Mouse (Mus musculus) hematopoietic stem cell, adult 5-6 weeks (primary cell): ENCODE measurements at regions not wholly inside any gene's neighbourhood (a gene's known extent, or its start where the extent isn't known, plus 50 kb on each side); places are given as distances from the start of the nearest gene placed in this dataset.
A peak's percentile ranks its signal among the peaks of the same experiment; 100 is the strongest.

Experiments used
- ATAC-seq, 2 experiments: fragments of 125-278 bp in 1 of 2; replicated peaks in 1 of 2; 2 replicates each; pipeline ENCODE4 v1.8.0; 2016 to 2017; ENCODE audit warnings: inconsistent platforms in 2 of 2, mild to moderate bottlenecking in 2 of 2, moderate number of reproducible peaks in 2 of 2, low read depth in 1 of 2, moderate TSS enrichment in 1 of 2; ENCODE audit not compliant: low FRiP score in 2 of 2, poor library complexity in 2 of 2, severe bottlenecking in 2 of 2, insufficient read depth in 1 of 2, low TSS enrichment in 1 of 2

DNA sequence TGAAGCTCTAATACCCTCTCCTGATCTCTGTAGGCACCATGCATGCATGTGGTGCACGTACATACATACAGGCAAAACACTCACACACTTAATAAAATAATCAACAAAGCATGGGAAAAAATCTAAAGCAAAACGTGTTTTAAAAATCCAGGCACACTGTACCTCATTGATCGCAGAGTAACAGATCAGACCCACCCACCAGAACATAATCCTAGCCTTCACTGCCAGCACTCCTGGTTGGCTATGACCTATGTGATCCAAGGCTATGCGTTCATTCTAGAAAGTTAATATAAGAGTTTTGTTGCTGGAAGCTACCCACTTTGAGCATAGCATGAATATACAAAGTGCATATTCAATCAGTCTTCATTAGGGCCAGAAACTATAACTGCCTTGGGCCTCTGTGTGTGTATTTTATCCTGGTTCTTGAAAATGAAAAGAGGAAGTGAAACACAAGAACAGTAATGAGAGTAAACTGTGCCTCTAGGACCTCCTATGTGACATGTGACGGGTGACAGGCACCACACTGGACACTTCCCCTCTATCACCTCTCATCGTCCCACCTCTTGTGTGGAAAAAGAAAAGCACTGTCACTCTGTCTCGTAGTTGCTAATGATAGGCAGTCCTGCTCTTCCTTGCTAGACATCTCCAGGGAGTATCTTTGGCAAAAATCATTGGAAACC lies 297.9 kb downstream of the Ipo11 start:
- ATAC-seq = peak; percentile 97 to 98

DNA sequence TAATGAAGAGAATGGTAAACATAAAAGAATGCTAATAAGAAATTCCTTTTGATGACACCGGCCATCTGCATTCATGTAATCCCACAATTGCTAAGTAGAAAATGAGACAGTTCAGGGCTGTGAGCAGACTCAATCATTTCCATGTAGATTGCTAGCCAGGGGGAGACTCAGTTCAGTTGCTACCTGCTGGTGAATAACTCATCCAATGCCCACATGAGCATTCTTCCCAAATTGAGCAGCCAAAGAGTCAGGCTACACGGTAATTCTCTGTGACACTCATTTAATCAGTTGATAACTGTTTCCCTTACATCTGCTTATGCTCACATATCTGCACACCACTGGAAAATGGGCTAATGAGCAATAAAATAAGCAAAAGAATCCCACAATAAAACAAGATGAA lies 345.0 kb downstream of the Ipo11 start:
- no peak for ATAC-seq

DNA sequence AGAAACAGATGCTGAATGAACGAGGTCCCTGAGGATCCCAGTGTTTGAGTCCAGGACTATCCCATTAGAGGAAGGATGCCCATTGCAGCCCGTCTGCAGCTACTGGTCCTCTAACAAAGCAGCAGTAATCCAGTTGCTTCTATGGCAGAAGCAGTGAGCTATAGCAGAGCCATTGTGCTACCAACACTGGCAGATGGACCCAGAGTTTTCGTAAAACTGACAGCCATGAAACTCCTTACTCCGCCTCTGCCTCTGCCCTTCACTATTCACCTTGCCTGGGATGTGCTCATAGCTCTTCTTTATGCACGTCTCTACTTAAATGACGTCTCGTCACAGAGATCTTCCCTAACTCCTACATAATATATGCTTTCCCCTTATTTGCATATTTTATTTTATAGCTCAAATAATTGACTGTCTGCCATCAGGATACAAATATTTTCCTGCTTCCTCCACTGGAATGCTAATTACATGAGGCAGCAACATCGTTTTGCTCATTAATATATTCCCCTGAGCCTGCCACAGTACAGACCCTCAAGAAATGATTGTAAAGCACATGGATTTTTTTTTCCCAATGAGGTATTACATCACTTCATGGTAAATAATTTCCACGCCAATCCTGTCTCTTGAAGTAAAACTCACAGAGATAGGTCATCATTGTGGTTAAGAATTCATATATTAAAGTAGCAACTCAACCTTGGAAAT lies 368.9 kb downstream of the Ipo11 start:
- no peak for ATAC-seq

DNA sequence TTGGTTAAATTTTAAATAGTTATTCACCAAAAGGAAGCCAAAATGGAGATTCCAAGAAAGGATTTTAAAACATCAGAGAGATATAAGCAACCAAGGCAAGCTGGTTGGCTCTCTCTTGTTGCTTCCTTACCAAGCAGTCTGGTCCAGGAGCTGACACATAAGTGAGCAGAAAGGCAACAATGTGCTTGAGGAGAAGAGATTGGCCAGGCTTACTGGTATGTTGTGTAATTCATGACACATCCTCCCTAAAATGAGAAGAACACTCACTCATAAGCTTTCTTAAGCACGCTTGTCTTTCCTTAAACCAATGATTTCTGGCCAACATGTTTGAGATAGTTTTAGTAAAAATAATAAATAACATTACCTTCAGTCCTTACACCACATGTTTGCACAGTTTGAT lies 374.2 kb downstream of the Ipo11 start:
- no peak for ATAC-seq

DNA sequence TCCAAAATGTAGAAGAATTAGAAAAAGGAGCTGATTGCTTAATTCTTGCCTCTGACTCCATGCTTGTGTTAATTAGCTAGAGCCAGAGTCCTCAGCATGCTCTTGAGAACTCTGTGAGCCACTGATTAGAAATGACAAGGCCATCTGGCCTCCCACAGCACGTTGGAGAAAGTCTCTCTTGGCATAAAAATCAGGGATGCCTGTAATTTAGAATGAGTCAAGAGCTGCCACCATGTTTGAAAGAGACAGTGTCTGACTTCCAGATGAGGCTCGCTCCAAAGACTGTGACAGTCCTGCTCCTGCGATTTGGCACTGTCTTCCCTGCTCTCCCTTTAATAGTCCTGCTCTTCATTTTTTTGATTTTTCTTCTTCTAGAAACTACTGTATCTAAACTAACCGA lies 374.6 kb downstream of the Ipo11 start:
- ATAC-seq = no peak

DNA sequence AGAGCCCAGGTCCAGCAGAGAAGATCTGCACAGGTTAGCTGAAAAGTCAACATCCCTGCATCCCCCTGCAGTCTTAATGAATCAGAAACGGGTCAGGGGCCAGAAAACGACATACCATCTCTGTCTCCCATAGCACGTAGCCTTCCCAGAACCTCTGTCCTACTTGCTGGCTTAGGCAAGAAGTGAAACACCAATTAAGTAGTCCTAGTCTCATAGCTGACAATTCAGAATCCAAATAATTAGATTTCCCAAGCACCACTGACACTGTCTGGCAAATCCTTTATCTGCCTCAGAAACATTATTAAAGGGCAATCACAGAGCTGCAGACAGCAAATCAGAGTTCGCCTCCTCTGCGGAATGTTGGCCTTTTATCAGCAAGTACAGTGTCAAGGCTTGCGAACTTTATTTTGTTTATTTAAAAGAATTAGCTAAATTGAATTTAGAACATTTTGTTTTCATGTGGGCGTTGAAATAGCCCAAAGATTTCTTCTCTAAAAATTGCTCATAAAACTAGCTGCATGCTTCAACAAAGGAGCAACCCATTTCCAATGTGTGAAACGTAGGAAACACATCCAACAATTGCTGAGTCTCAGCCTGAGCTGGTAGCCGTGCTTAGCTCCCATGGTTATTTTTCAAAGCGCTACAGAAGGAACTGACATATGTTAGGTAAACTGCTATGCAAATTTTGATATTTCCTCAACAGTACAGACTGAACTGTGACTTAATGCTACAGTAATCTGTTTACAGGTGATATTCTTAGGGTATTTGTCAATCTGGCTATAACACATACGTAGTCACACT lies 411.2 kb downstream of the Ipo11 start:
- no peak for ATAC-seq

DNA sequence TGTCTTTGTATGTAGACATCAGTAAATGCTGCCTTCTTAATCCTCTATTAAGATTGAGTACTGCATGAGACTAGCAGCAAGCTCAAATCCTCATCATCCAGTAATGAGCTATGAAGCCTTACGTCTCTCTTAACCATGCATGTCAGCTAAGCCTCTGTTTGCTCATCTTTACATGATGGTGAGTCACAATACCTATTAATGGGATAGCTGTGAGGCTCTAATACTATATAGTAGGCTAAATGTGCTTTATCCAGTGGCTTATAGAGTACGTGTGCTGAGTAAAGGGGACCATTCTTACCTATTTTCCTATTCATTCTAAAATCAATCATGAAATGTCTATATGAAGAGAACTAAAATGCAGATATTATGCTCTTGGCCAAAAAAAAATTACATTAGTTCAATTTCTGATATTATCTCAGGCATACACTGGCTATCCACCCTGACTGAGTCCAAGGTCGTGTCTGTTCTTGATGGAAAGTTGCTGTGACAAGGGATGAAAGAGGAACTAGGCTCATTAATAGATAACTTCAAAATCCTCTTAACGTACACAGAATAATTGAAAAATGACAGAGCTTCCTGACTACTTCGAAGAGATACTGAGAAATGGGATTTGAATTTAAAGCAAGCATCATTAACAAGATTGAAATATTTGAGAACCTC lies 422.1 kb downstream of the Ipo11 start:
- ATAC-seq = no peak

DNA sequence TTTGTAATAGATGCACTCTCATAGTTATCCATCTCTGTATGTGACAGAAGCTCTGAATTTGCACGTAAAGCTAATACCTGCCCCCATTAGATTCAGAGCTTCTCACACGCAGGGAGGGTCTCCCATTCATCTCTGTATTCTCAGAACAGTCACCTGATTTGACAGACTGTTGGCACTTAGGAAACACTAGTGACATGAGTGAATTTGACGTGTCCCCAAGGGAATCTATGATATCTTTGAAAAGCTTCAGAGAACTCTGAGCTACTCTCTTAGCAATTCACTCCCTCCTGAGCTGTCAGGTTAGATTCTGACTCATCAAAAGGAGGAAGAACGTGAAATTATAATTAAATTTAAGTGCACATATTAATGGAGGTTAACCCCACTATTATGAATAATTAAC lies 423.1 kb downstream of the Ipo11 start:
- ATAC-seq = no peak

DNA sequence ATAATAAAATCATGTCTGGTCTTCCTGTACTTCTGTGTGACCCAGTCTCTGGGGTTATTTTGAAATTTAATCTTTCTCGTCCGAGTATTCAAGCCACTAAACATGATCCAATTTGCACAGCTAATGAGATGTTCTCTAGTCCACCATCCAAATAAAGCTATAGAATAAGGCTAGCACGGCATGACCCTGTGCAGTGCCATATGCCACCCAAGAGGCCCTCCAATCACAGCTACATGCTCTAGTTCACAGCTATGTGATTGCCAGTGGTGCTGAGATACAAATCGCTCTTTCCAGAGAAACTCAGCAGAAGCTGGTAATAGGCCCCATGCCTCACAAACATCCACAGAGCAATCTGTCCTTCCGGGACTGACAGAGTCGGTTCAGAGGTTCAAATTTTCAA lies 426.3 kb downstream of the Ipo11 start:
- no peak for ATAC-seq

DNA sequence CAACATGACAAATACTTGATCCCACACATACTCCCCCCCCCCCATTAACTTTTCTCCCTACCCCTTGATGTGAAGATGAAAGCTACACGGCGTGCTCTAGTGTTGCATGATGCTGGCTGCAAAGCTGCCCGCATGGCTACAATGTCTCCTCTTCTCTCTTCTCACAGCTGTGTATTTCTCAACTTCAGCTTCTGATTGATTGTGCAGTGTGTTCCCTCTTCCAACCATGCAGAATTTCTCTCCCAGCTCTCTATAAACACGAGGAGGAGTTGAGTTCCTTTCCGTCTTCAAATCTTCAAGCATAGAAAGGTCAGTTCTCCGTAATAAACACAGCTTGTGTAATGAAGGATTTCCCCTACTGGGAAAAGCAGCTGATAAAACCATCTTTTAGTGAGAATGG lies 435.5 kb downstream of the Ipo11 start:
- ATAC-seq = no peak

DNA sequence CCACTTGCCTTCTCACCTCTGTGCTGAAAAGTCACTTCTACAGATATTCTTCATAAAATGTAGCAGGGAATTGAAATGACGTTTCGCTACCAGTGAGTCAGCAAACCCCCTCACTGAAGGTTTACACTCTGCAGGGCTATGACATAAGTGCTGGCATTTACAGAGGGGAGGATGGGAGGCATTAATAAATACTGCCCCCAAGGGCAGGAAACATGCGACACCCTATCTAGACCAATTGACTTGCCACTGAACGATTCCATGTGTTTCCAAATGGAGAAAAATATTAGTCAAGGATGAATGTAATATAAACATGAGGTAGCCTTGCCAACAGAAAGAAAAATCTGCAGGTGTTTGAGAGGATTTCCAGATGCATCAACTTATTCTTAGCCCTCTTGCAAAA lies 465.5 kb downstream of the Ipo11 start:
- no peak for ATAC-seq

DNA sequence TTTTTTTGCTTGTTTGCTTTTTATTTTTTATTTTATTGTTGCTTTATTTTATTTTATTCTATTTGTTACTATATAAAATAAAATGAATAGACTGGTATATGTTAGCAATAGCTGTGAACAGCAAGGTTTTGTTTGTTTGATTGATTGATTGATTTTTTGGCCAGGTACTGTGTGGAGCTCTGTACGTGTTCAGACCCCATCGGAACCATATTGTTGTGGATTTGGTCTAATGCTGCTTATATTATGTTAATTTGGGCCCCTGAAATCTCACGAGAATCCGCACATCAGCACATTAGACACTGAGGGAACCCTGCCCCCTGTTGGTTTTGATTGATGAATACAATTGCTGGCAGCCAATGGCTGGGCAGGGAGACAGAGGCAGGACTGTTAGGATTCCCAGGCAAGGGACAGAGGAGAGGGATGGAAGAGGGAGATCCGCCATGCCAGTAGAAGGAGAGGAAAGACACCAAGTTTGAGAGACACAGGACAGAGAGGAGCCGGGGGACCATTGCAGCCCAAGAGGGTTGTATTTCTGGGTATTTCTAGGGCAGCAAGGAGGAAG lies 482.3 kb downstream of the Ipo11 start:
- no peak for ATAC-seq

DNA sequence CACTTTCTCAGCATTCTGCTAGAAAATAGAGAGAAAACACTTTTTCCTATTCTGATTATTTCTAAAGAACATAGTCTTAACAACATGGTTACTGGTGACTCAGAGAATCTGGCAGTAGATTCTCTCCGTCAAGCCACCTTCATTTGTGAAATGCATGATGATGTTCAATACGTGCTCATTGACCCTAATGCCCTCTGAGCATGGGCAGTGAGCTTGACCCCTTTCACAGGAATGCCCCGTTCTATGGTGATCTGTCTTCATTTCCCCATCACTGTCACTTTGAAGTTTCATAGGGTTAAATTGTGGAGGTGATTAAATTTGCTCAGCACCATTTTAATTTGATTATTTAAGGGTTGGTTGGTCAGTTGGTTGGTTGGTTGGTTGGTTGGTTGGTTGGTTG lies 504.6 kb downstream of the Ipo11 start:
- no peak for ATAC-seq

DNA sequence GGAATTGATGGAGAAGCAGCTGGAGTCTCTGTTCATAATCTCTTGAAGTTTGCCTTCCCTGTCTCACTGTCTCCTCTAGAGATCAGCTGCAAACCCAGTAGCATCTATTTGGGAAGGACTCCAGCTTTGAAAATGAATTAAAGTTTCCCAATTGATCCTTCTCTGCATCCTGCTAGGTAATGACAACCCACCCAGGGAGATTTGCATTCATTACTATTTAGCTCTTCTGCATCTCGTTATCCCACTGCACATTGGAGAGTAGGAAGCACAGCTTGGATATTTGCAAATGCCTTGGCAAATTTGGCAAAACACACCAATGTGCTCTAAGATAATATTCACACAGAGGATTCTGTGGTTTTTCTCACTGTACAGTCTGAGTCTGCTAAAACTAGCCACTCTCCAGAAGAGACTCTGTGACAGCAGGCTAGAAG lies 530.1 kb downstream of the Ipo11 start:
- no peak for ATAC-seq

DNA sequence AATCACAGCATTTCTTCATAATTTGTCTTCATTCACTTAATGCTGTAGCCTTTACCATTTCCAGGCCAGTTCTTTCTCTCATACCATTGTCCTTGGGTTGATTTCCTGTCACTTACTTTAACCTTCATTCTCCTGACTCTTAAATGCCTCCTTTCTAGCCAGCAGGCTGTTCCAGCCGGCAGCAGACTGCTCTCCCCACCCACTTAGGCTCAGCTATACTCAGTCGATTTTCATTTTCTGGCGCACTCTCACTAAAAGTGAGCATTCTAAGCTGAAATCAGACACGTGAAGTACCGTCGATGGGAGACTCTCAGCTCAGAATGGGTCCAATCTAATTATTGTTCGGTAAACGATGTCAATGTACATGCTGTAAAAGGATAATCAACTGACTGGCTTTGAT lies 544.1 kb downstream of the Ipo11 start:
- no peak for ATAC-seq

DNA sequence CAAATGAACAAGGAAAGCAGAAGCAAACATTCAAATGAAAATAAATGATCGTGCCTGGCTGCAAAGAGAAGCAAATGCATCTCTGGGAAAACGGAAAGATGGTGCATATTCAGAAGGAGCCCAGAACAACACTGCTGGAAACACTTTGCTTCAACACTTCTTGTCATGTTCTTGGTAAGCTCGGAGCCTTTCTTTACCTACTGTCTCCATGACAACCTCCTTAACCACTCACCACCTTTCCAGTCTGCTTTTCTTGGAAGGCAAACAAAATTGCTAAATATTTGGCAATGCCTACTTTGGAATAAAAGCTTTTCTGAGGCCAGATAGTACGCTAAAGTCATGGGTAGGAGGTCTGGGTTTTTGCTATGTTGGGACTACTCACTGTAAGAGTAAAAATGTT lies 548.1 kb downstream of the Ipo11 start:
- ATAC-seq = no peak

DNA sequence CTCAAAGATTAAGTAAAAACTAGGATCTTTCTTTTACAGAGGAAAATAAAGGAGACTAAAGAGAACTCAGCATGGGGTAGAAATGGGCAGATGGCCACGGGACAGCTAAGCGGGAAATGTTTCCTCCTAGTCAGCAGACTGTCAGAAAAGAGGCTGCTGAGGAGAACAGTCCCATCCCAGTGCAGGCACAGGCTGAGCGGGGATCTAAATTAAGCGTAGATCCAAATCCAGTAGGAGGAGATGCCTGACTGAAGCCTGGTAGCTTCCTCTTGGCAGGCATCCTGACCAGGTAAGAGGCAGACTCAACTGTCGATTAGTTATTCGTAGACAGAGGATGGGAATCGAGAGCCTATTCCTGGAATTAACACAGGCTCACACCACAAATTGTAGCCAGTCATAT lies 569.2 kb downstream of the Ipo11 start:
- no peak for ATAC-seq
